Mouse (Mus musculus) neural tube, embryonic 15.5 days (tissue): Measurements from ENCODE around the gene Csnk1g2. TPM values are rescaled to one million over a fixed set of nuclear protein-coding genes. Genes with fewer than 3 reads are reported as not detected.
"Not testable (repeated sequence)": the region's sequence is repeated elsewhere in the genome, so short reads cannot be mapped to it uniquely, and the experiment has no call there.

Experiments used
- ATAC-seq: fragments of 200-750 bp; cut with Nextera tagmentation; 2 replicates; pipeline ENCODE4 v1.8.0; 2017; ENCODE audit warnings: mild to moderate bottlenecking, moderate TSS enrichment, moderate library complexity; ENCODE audit not compliant: low FRiP score
- H3K27ac ChIP-seq: fragments of 300-500 bp; sonication (generic); replicated peaks from 2 replicates; pipeline ENCODE4 v1.5.1; 2015; ENCODE audit warnings: mild to moderate bottlenecking, inconsistent platforms
- H3K27me3 ChIP-seq: fragments of 300-500 bp; sonication (generic); replicated peaks from 2 replicates; pipeline ENCODE4 v1.6.1; 2015; ENCODE audit warnings: inconsistent platforms
- H3K36me3 ChIP-seq: fragments of 300-500 bp; sonication (generic); 2 replicates; pipeline ENCODE4 v1.6.1; 2015; ENCODE audit warnings: inconsistent platforms
- H3K4me1 ChIP-seq: fragments of 300-500 bp; sonication (generic); 2 replicates; pipeline ENCODE4 v1.6.1; 2015; ENCODE audit warnings: inconsistent platforms
- H3K4me2 ChIP-seq: fragments of 300-500 bp; sonication (generic); 2 replicates; pipeline ENCODE4 v1.6.1; 2015; ENCODE audit warnings: inconsistent platforms, mild to moderate bottlenecking, moderate library complexity
- H3K4me3 ChIP-seq: fragments of 300-500 bp; sonication (generic); replicated peaks from 2 replicates; pipeline ENCODE4 v1.5.1; 2015; ENCODE audit warnings: mild to moderate bottlenecking, inconsistent platforms
- H3K9ac ChIP-seq: fragments of 300-500 bp; sonication (generic); replicated peaks from 2 replicates; pipeline ENCODE4 v1.6.1; 2015; ENCODE audit warnings: mild to moderate bottlenecking, inconsistent platforms
- H3K9me3 ChIP-seq: fragments of 300-500 bp; sonication (generic); replicated peaks from 2 replicates; pipeline ENCODE4 v1.6.1; 2016; ENCODE audit warnings: inconsistent platforms
- WGBS: fragments of 180-500 bp; shearing (Covaris S2); methylation state at CpG from one replicate; pipeline ENCODE4 v1.1.7; 2015; ENCODE audit warnings: mixed read lengths; 5-methylcytosine and 5-hydroxymethylcytosine counted together
- polyA plus RNA-seq: library from polyadenylated mRNA; unstranded; fragments of >200 nt; fragmentation: Nextera tagmentation; extraction: Ambion mirVana; gene quantifications from 2 replicates; pipeline ENCODE4 v1.2.1, GENCODE M21; 2015

The Csnk1g2 gene
- polyA plus RNA-seq, 1 experiment from 2014 or later: 106 TPM

GRCm38 (mm10) chr10:80604001-80604509, 18.6 kb upstream of the Csnk1g2 start:
- 81% methylated on average over 7 of the region's 7 CpGs for WGBS
- H3K4me2 ChIP-seq: peak overlapping the region; percentile 93
- H3K9ac ChIP-seq: peak overlapping the region; percentile 71
- H3K27me3 ChIP-seq: no peaks in the 10 kb centered on the region
- no peaks in the 10 kb centered on the region for H3K9me3 ChIP-seq
- peak overlapping the region; percentile 78 for H3K4me3 ChIP-seq
- H3K36me3 ChIP-seq: peaks cover 31% of the 10 kb centered on the region
- no peak for ATAC-seq
- H3K4me1 ChIP-seq: peaks cover 22% of the 10 kb centered on the region
- no peak overlapping the region for H3K27ac ChIP-seq

- Histone ChIP-seq H3K4me3 (no peak overlapping the region), H3K4me2 (no peak overlapping the region), H3K4me1 (peaks cover 22% of the 10 kb centered on the region), H3K36me3 (peaks cover 41% of the 10 kb centered on the region), H3K27ac (no peak overlapping the region), H3K27me3 (no peaks in the 10 kb centered on the region), H3K9ac (no peak overlapping the region), H3K9me3 (no peaks in the 10 kb centered on the region)
- ATAC-seq: no peak
- 96% methylated on average over 2 of the region's 2 CpGs for WGBS
Observed at GRCm38 (mm10) chr10:80604988-80605387, 17.6 kb upstream of the Csnk1g2 start.

DNA sequence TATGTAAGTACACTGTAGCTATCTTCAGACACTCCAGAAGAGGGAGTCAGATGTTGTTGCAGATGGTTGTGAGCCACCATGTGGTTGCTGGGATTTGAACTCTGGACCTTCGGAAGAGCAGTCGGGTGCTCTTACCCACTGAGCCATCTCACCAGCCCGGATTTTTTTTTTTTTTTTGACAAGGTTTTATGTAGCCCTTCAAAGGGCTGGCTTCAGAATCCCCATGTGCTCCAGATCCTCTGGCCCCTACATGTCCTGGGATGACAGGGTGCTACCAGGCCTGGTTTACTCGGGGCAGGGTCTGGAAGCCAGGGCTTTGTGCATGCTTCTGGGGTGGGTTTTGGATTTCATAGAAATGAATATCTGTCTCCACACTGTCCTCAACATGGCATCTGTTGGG, 16.9 kb upstream of the Csnk1g2 start, which contains the start of gene Gm49322:
Gene Gm49322 (plus strand): TSS at position 301 of the 400 bp plus-strand sequence.
- not testable (repeated sequence) for H3K9me3 ChIP-seq, H3K4me2 ChIP-seq, H3K9ac ChIP-seq, H3K4me3 ChIP-seq, H3K27ac ChIP-seq, H3K27me3 ChIP-seq, ATAC-seq
- peaks cover 22% of the 10 kb centered on the region for H3K4me1 ChIP-seq
- peaks cover 41% of the 10 kb centered on the region for H3K36me3 ChIP-seq
- WGBS: 86% methylated on average over 4 of the region's 4 CpGs

- H3K4me3 ChIP-seq: no peak overlapping the region
- H3K4me2 ChIP-seq: no peak overlapping the region
- peaks cover 22% of the 10 kb centered on the region for H3K4me1 ChIP-seq
- peaks cover 41% of the 10 kb centered on the region for H3K36me3 ChIP-seq
- H3K27me3 ChIP-seq: no peaks in the 10 kb centered on the region
- no peak overlapping the region for H3K9ac ChIP-seq
- H3K9me3 ChIP-seq: no peaks in the 10 kb centered on the region
- no peak for ATAC-seq
- WGBS: 93% methylated on average over 23 of the region's 23 CpGs
- no peak overlapping the region for H3K27ac ChIP-seq
Observed at GRCm38 (mm10) chr10:80606306-80606705, 16.3 kb upstream of the Csnk1g2 start.

GRCm38 (mm10) chr10:80606737-80607350, 15.8 kb upstream of the Csnk1g2 start:
- Histone ChIP-seq H3K4me1 (peaks cover 22% of the 10 kb centered on the region), H3K4me3 (no peak overlapping the region), H3K27me3 (no peaks in the 10 kb centered on the region), H3K36me3 (peaks cover 46% of the 10 kb centered on the region), H3K9me3 (no peaks in the 10 kb centered on the region), H3K4me2 (no peak overlapping the region), H3K27ac (no peak overlapping the region), H3K9ac (no peak overlapping the region)
- 96% methylated on average over 34 of the region's 34 CpGs for WGBS
- ATAC-seq: no peak

GRCm38 (mm10) chr10:80608435-80608834, 14.2 kb upstream of the Csnk1g2 start:
- Histone ChIP-seq H3K4me1 (peaks cover 16% of the 10 kb centered on the region), H3K9ac (no peak overlapping the region), H3K4me3 (no peak overlapping the region), H3K36me3 (peaks cover 57% of the 10 kb centered on the region), H3K4me2 (no peak overlapping the region), H3K9me3 (no peaks in the 10 kb centered on the region), H3K27ac (no peak overlapping the region), H3K27me3 (no peaks in the 10 kb centered on the region)
- no peak for ATAC-seq
- WGBS: 90% methylated on average over 3 of the region's 3 CpGs

DNA sequence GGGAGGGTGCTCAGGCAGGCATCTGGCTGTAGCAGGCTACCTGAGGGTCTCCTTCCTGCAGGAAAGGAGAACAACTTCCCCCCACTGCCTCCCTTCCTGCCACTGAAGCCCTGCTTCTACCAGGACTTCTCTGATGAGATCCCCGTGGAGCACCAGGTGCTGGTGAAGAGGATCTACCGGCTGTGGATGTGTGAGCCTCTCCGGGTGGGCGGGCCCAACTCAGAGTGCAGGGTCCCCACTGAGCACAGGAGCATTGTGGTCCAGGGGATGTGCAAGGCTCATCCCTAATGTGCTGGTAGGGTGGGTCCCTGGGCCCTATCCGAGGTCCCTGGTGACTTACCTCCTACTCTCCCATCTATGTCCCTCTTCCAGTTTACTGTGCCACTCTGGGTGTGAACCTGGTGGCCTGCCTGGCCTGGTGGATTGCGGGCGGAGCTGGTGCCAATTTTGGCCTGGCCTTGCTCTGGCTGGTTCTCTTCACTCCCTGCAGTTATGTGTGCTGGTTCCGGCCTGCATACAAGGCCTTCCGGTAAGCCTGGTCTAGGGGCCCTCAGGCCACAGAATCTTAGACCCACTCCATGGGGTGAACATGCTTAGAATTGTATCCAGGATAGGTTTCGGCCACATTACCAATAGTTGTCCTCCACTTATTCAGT, 13.2 kb upstream of the Csnk1g2 start:
- Histone ChIP-seq H3K9me3 (no peaks in the 10 kb centered on the region), H3K9ac (no peak overlapping the region), H3K4me2 (no peak overlapping the region), H3K4me3 (no peak overlapping the region), H3K4me1 (peaks cover 6% of the 10 kb centered on the region), H3K27ac (no peak overlapping the region), H3K36me3 (peaks cover 67% of the 10 kb centered on the region), H3K27me3 (no peaks in the 10 kb centered on the region)
- ATAC-seq: no peak
- WGBS: 90% methylated on average over 10 of the region's 10 CpGs

- Histone ChIP-seq H3K9me3 (no peaks in the 10 kb centered on the region), H3K4me2 (no peak overlapping the region), H3K27ac (no peak overlapping the region), H3K27me3 (no peaks in the 10 kb centered on the region), H3K36me3 (peaks cover 75% of the 10 kb centered on the region), H3K4me1 (no peaks in the 10 kb centered on the region), H3K4me3 (no peak overlapping the region), H3K9ac (no peak overlapping the region)
- WGBS: 93% methylated on average over 9 of the region's 9 CpGs
- no peak for ATAC-seq
Observed at GRCm38 (mm10) chr10:80610116-80610785, 12.4 kb upstream of the Csnk1g2 start.

DNA sequence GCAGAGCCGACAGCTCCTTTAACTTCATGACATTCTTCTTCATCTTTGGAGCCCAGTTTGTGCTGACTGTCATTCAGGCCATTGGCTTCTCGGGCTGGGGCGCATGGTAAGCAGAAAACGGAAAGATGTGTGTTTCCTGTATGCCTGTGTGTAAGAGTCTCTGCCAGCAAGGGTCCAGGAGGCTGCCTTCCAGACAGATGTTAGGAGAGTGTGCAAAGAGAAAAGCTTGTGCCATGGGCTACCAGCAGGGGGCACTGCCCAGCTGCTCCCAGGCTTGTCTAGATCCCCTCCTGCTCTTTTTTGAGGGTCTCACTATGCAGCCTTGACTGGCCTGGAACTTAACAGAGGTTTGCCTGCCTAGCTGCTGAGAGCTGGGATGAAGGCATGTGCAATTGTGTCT, 11.6 kb upstream of the Csnk1g2 start:
- H3K36me3 ChIP-seq: peaks cover 82% of the 10 kb centered on the region

GRCm38 (mm10) chr10:80611905-80612304, 10.7 kb upstream of the Csnk1g2 start:
- whole genome bisulfite sequencing: 98% methylated on average over 3 of the region's 3 CpGs

More for the DNA sequence above, 11.6 kb upstream of the Csnk1g2 start:
- WGBS: 83% methylated on average over 4 of the region's 4 CpGs
- Histone ChIP-seq H3K4me1 (no peaks in the 10 kb centered on the region), H3K9ac (no peak overlapping the region), H3K27me3 (no peaks in the 10 kb centered on the region), H3K27ac (no peak overlapping the region), H3K4me2 (no peak overlapping the region), H3K9me3 (no peaks in the 10 kb centered on the region), H3K4me3 (no peak overlapping the region)
- no peak for ATAC-seq

GRCm38 (mm10) chr10:80613821-80614220, 8.8 kb upstream of the Csnk1g2 start:
- Histone ChIP-seq H3K27ac (no peak overlapping the region), H3K27me3 (no peaks in the 10 kb centered on the region), H3K4me1 (no peaks in the 10 kb centered on the region), H3K9me3 (no peaks in the 10 kb centered on the region), H3K4me3 (no peak overlapping the region), H3K9ac (no peak overlapping the region), H3K36me3 (peaks cover 58% of the 10 kb centered on the region), H3K4me2 (no peak overlapping the region)
- 86% methylated on average over 3 of the region's 3 CpGs for WGBS
- ATAC-seq: no peak

More at GRCm38 (mm10) chr10:80611905-80612304, 10.7 kb upstream of the Csnk1g2 start:
- Histone ChIP-seq H3K9ac (no peak overlapping the region), H3K4me2 (no peak overlapping the region), H3K4me3 (no peak overlapping the region), H3K36me3 (peaks cover 78% of the 10 kb centered on the region), H3K9me3 (no peaks in the 10 kb centered on the region), H3K27me3 (no peaks in the 10 kb centered on the region), H3K27ac (no peak overlapping the region), H3K4me1 (no peaks in the 10 kb centered on the region)
- no peak for ATAC-seq

- Histone ChIP-seq H3K9me3 (no peaks in the 10 kb centered on the region), H3K4me3 (no peak overlapping the region), H3K9ac (no peak overlapping the region), H3K27me3 (no peaks in the 10 kb centered on the region), H3K4me1 (no peaks in the 10 kb centered on the region), H3K27ac (no peak overlapping the region), H3K4me2 (no peak overlapping the region), H3K36me3 (peaks cover 53% of the 10 kb centered on the region)
- ATAC-seq: no peak
- WGBS: 89% methylated on average over 6 of the region's 6 CpGs
Observed at GRCm38 (mm10) chr10:80614351-80614750, 8.3 kb upstream of the Csnk1g2 start.
